Mouse (Mus musculus): Measurements from ENCODE around the gene Sprr2d.

The Sprr2d gene

GRCm38 (mm10) chr3:92338840-92339239 lies at the start of gene Sprr2d:
TSS of gene Sprr2d (plus strand) at chr3:92339140.
- DNase-seq (ENCODE audit: low read depth, low spot score) = no peak

- no peak for DNase-seq (ENCODE audit: low read depth, low spot score)
Measured at GRCm38 (mm10) chr3:92307406-92307805, 31.5 kb upstream of the Sprr2d start.

- DNase-seq (ENCODE audit: low read depth, low spot score) = peak; percentile 3
Measured at GRCm38 (mm10) chr3:92316320-92316719, 22.6 kb upstream of the Sprr2d start, which contains the start of gene Sprr2b. TSS of gene Sprr2b (plus strand) at chr3:92316620.

GRCm38 (mm10) chr3:92317384-92317783 lies 21.6 kb upstream of the Sprr2d start:
- no peak for DNase-seq (ENCODE audit: low read depth, low spot score)

- no peak for DNase-seq (ENCODE audit: low read depth, low spot score)
Measured at GRCm38 (mm10) chr3:92336278-92336677, 2.7 kb upstream of the Sprr2d start.

- DNase-seq (ENCODE audit: low read depth, low spot score) = no peak
Measured at GRCm38 (mm10) chr3:92351843-92352242, 12.9 kb downstream of the Sprr2d start, which contains the start of gene Sprr2e. TSS of gene Sprr2e (plus strand) at chr3:92352143.

GRCm38 (mm10) chr3:92361619-92362018 lies 22.7 kb downstream of the Sprr2d start:
- DNase-seq (ENCODE audit: low read depth, low spot score) = no peak

GRCm38 (mm10) chr3:92364887-92365286 lies 25.9 kb downstream of the Sprr2d start, which contains the start of gene Sprr2f:
TSS of gene Sprr2f (plus strand) at chr3:92365187.
- no peak for DNase-seq (ENCODE audit: low read depth, low spot score)

GRCm38 (mm10) chr3:92373613-92374012 lies 34.7 kb downstream of the Sprr2d start:
- no peak for DNase-seq (ENCODE audit: low read depth, low spot score)

GRCm38 (mm10) chr3:92385385-92385784 lies 46.4 kb downstream of the Sprr2d start, which contains the start of gene Sprr2h:
TSS of gene Sprr2h (plus strand) at chr3:92385685.
- no peak for DNase-seq (ENCODE audit: low read depth, low spot score)

All from ES-CJ7 (cell line).